23 mouse cellular contexts compared by ENCODE assay signal in the genomic region with DNA sequence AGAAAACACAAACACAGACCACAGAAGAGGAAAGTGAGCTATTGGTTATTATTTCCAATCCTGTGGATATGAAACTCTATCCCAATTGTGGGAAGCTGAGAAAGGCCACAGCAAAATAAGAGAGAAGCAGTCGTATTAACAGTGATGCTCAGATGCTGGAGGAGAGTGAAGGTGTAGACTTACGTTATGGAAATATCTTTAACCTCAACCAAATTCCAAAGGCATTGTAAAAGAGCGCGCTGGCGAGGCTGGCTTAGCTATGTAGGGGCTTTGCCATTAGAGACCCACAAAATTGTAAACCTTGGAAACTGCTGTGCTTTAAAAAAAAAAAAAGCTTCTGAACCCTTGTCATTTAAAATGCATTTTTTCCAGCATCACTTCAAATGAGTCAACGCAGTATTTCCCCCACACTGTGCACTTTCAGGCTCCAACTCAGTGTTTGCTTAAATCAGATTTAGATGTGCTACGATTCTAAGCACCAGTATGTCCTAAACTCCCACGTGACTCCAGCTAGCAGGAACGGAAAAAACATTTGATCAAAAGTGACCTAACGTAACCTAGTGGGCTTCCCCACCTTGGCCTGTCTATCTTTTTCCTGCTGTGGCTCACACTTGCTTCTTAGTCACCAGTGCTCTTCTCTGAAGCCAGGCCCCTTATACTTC. TPM values are rescaled to one million over a fixed set of nuclear protein-coding genes. Genes with fewer than 3 reads are reported as not detected.
DNase-seq lines count a peak whose midpoint lies in the region; ATAC-seq and TF ChIP-seq lines count a peak whose summit lies in the region.
"Had no signal": no experiment of that assay in that cellular context is flagged by ENCODE, and none has a peak within 500 bp of the region (broad histone marks: within the 10 kb centered on the region; RNA-seq: fewer than 3 reads in every experiment).

No protein-coding gene starts in this region.

- WGBS in heart, embryonic 12.5 days, result 71% methylated on average over 10 of the region's 10 CpGs
- 74% methylated on average over 10 of the region's 10 CpGs for WGBS in heart, adult 2 months

- no peak overlapping the region for H3ac ChIP-seq in C2C12 (ENCODE audit: control insufficient read depth, insufficient read length, low read depth)

- intact Hi-C loops in heart, adult 2 months (cut with DNase I), result no loop called here

- no peaks in the 10 kb centered on the region for H3K36me3 ChIP-seq in heart, embryonic 12.5 days
- no peaks in the 10 kb centered on the region for H3K36me3 ChIP-seq in heart, adult 2 months (ENCODE audit: control insufficient read depth, insufficient read depth, low read length)
- no peaks in the 10 kb centered on the region for H3K36me3 ChIP-seq in C2C12 (ENCODE audit: control insufficient read depth, insufficient read depth)
- no peaks in the 10 kb centered on the region for H3K36me3 ChIP-seq in CH12.LX (replicated peaks in 1 of 2; ENCODE audit: control insufficient read depth in 1 of 2, insufficient read depth in 1 of 2, low read length in 1 of 2)
- H3K36me3 ChIP-seq: heart, embryonic 15.5 days; liver, embryonic 13.5 days; midbrain, embryonic 15.5 days had no signal

- H3K4me3 ChIP-seq in heart, embryonic 12.5 days, result no peak overlapping the region
- H3K4me3 ChIP-seq in heart, adult 2 months, result no peak overlapping the region
- H3K4me3 ChIP-seq in C2C12 (ENCODE audit: insufficient read depth, poor library complexity, severe bottlenecking) (no peak overlapping the region), CH12.LX (replicated peaks in 1 of 3; ENCODE audit: low read depth in 2 of 3, low read length in 2 of 3, poor library complexity in 1 of 3) (no peak overlapping the region)
- H3K4me3 ChIP-seq: heart, embryonic 15.5 days; liver, embryonic 13.5 days; midbrain, embryonic 15.5 days; myocyte had no signal

- no peak for TF ChIP-seq CTCF in heart, adult 2 months (IDR thresholded peaks at IDR 0.05)
- TF ChIP-seq CTCF in C2C12 (IDR thresholded peaks at IDR 0.05; ENCODE audit: control insufficient read depth, insufficient read depth, insufficient read length) (no peak), CH12.LX (conservative IDR thresholded peaks at IDR 0.05 in 1 of 2, IDR thresholded peaks at IDR 0.05 in 1 of 2; ENCODE audit: low read depth in 2 of 2, low read length in 2 of 2) (no peak)

- no peak for DNase-seq in heart, adult 2 months
- no peak for DNase-seq in CH12.LX (ENCODE audit: extremely low read depth)
- no peak for DNase-seq in retina, postnatal 1 day
- DNase-seq in cerebellum, postnatal 10 days, result no peak
- no peak for DNase-seq in left cerebral cortex, adult 8-10 months (ENCODE audit: low spot score in 2 of 2)
- DNase-seq: adrenal gland, postnatal 14 days; cerebellum, adult 11-12 months; forebrain, postnatal 0 days; gastrocnemius, postnatal 10 days; heart, adult 18-20 months; kidney, adult 2 months; kidney, postnatal 36 days; liver, embryonic 13.5 days; lung, postnatal 36 days; thymus, postnatal 36 days had no signal

- TF ChIP-seq RAD21 in CH12.LX (IDR thresholded peaks at IDR 0.05; ENCODE audit: low read depth, low read length), result no peak

- H3K4me2 ChIP-seq in heart, embryonic 12.5 days, result no peak overlapping the region
- peak overlapping the region; percentile 1; the same call in 1 of the 2 replicates for H3K4me2 ChIP-seq in CH12.LX (ENCODE audit: insufficient read depth, low read depth, poor library complexity, severe bottlenecking)
- H3K4me2 ChIP-seq: heart, embryonic 15.5 days; liver, embryonic 13.5 days; lung, embryonic 14.5 days; midbrain, embryonic 15.5 days had no signal

- dilution Hi-C loops in CH12.LX (cut with MboI; ENCODE audit: extremely low pct_ligation_motif_present, extremely low pct_unique_long_range_greater_than_20kb, low sequenced_read_pairs), result no loop called here

- no peak for ATAC-seq in heart, embryonic 12.5 days (ENCODE audit: insufficient number of reproducible peaks, low FRiP score)
- peak; percentile 67 for ATAC-seq in inflammation-experienced regulatory T-cells, adult 6 months
- ATAC-seq: forebrain, postnatal 0 days; midbrain, embryonic 15.5 days; Patski had no signal

- no peak for TF ChIP-seq POLR2A in heart, adult 2 months (IDR thresholded peaks at IDR 0.05; ENCODE audit: insufficient read depth, low read depth, low read length)
- TF ChIP-seq POLR2A in CH12.LX (IDR thresholded peaks at IDR 0.05; ENCODE audit: low read depth, low read length), result no peak

- no peaks in the 10 kb centered on the region for H3K27me3 ChIP-seq in heart, embryonic 12.5 days (replicated peaks)
- no peaks in the 10 kb centered on the region for H3K27me3 ChIP-seq in heart, adult 2 months (ENCODE audit: control insufficient read depth, insufficient read depth, low read length)
- H3K27me3 ChIP-seq in C2C12 (ENCODE audit: control insufficient read depth, insufficient read depth, insufficient read length) (no peaks in the 10 kb centered on the region), CH12.LX (replicated peaks) (no peaks in the 10 kb centered on the region)
- H3K27me3 ChIP-seq: heart, embryonic 15.5 days; liver, embryonic 13.5 days; midbrain, embryonic 15.5 days had no signal

- no peak for TF ChIP-seq EP300 in heart, adult 2 months (IDR thresholded peaks at IDR 0.05; ENCODE audit: insufficient read depth, low read depth, low read length)
- TF ChIP-seq EP300 in CH12.LX (IDR thresholded peaks at IDR 0.05; ENCODE audit: low read length), result peak; percentile 16; the same call in 1 of the 2 replicates

- no peaks in the 10 kb centered on the region for H3K9me3 ChIP-seq in heart, embryonic 12.5 days (replicated peaks)
- H3K9me3 ChIP-seq in CH12.LX (replicated peaks; ENCODE audit: low read length), result no peaks in the 10 kb centered on the region
- H3K9me3 ChIP-seq: heart, embryonic 15.5 days; liver, embryonic 13.5 days; midbrain, embryonic 15.5 days had no signal

- in situ Hi-C loops in CH12.LX (cut with MboI; ENCODE audit: low pct_ligation_motif_present, low pct_unique_long_range_greater_than_20kb, low sequenced_read_pairs), result no loop called here

- no peaks in the 10 kb centered on the region for H3K79me2 ChIP-seq in heart, adult 2 months (replicated peaks; ENCODE audit: control insufficient read depth, insufficient read depth, low read length)
- no peaks in the 10 kb centered on the region for H3K79me2 ChIP-seq in C2C12 (ENCODE audit: control insufficient read depth, insufficient read depth)
- no peaks in the 10 kb centered on the region for H3K79me2 ChIP-seq in CH12.LX (replicated peaks; ENCODE audit: control insufficient read depth, extremely low read depth, insufficient read depth, poor library complexity, severe bottlenecking)

- H3K79me3 ChIP-seq in C2C12 (ENCODE audit: low read depth), result no peaks in the 10 kb centered on the region

- 0 out of 2 replicates have a peak overlapping the region, but pooled peaks have one; percentile 33 for H3K27ac ChIP-seq in heart, embryonic 12.5 days (ENCODE audit: poor library complexity, severe bottlenecking)
- H3K27ac ChIP-seq in heart, adult 2 months, result no peak overlapping the region
- H3K27ac ChIP-seq in CH12.LX (ENCODE audit: insufficient read depth, low read depth), result no peak overlapping the region
- H3K27ac ChIP-seq: heart, embryonic 15.5 days; liver, embryonic 13.5 days; midbrain, embryonic 15.5 days had no signal

- no peak overlapping the region for H3K9ac ChIP-seq in heart, embryonic 12.5 days
- no peak overlapping the region for H3K9ac ChIP-seq in heart, adult 2 months (ENCODE audit: low read depth, low read length)
- H3K9ac ChIP-seq in CH12.LX (ENCODE audit: insufficient read depth, low read depth), result no peak overlapping the region
- H3K9ac ChIP-seq: forebrain, postnatal 0 days; heart, embryonic 15.5 days; liver, embryonic 13.5 days; lung, embryonic 14.5 days; midbrain, embryonic 15.5 days had no signal

- H3K4me1 ChIP-seq in heart, embryonic 12.5 days (replicated peaks), result peaks cover 7% of the 10 kb centered on the region
- H3K4me1 ChIP-seq in heart, adult 2 months (ENCODE audit: control insufficient read depth, insufficient read depth, low read length), result no peaks in the 10 kb centered on the region
- peaks cover 3 to 4% of the 10 kb centered on the region in 2 experiments; a peak in 3 of 4 replicates for H3K4me1 ChIP-seq in CH12.LX (ENCODE audit: control insufficient read depth in 1 of 2, insufficient read depth in 2 of 2)
- H3K4me1 ChIP-seq: liver, embryonic 13.5 days; midbrain, embryonic 15.5 days had no signal

TF ChIP-seq in C2C12, 6 proteins besides CTCF, POLR2A, EP300 and RAD21:
- TF ChIP-seq MYOG (IDR thresholded peaks at IDR 0.05; ENCODE audit: control insufficient read depth, extremely low read depth, insufficient read length) (no peak), CEBPB (IDR thresholded peaks at IDR 0.05; ENCODE audit: low read depth) (no peak), MYOD1 (IDR thresholded peaks at IDR 0.05; ENCODE audit: control insufficient read depth, insufficient read length, low read depth) (no peak), MAX (IDR thresholded peaks at IDR 0.05) (no peak), FOSL1 (IDR thresholded peaks at IDR 0.05; ENCODE audit: insufficient read depth, low read length, poor library complexity, severe bottlenecking) (no peak), USF1 (IDR thresholded peaks at IDR 0.05; ENCODE audit: low read depth) (peak; percentile 4)
TF ChIP-seq in C2C12: peak in this region for 1.

TF ChIP-seq in CH12.LX, 34 proteins besides CTCF, POLR2A, EP300 and RAD21:
- TF ChIP-seq BHLHE40 (IDR thresholded peaks at IDR 0.05; ENCODE audit: low read depth, low read length), result peak; percentile 58
- no peak for TF ChIP-seq SIN3A (IDR thresholded peaks at IDR 0.05; ENCODE audit: low read length)
- no peak for TF ChIP-seq TBP (conservative IDR thresholded peaks at IDR 0.05; ENCODE audit: low read depth, low read length)
- no peak for TF ChIP-seq POLR2AphosphoS2 (IDR thresholded peaks at IDR 0.05; ENCODE audit: low read depth, low read length)
- peak; percentile 38; the same call in 1 of the 2 replicates for TF ChIP-seq ETS1 (conservative IDR thresholded peaks at IDR 0.05; ENCODE audit: low read depth, low read length)
- TF ChIP-seq USF1 (IDR thresholded peaks at IDR 0.05; ENCODE audit: low read depth, low read length), result peak; percentile 53
- no peak for TF ChIP-seq ZMIZ1 (IDR thresholded peaks at IDR 0.05; ENCODE audit: low read depth, low read length)
- peak; percentile 60 for TF ChIP-seq ZNF384 (IDR thresholded peaks at IDR 0.05; ENCODE audit: low read depth, low read length)
- no peak for TF ChIP-seq PAX5 (IDR thresholded peaks at IDR 0.05; ENCODE audit: low read length)

RNA-seq across cellular contexts. Expression of gene Tab2, which starts 36.4 kb away (rescaled TPM):
- polyA plus RNA-seq in heart, embryonic 12.5 days (2016; fragmentation: Nextera tagmentation; extraction: Ambion mirVana), result 24.0 and 25.4 TPM in 2 replicates
- 10 to 100 TPM; 46.4 to 50.4 TPM for total RNA-seq in heart, adult 2 months (2021)
- polyA plus RNA-seq in heart, adult 2 months (2012; rRNA removed), result 32.2 and 54.3 TPM in 2 replicates
- 19.1 TPM for polyA plus RNA-seq in C2C12 (2012; fragmentation: generic; extraction: Trizol)
- 12.7 and 13.7 TPM in 2 replicates for total RNA-seq in CH12.LX (2012; rRNA removed)
- 30.4 and 30.9 TPM in 2 replicates for total RNA-seq in CH12.LX (2014; rRNA removed)
- 34.1 and 43.5 TPM in 2 replicates for polyA plus RNA-seq in CH12.LX (2012; ENCODE audit: insufficient read length, low read depth)
- 10 to 100 TPM; 36.0 to 41.6 (median 40.0) TPM for polyA plus RNA-seq in inflammation-experienced regulatory T-cells, adult 6 months (2017; shearing (Covaris generic))
- total RNA-seq in left cerebral cortex, adult 8-10 months (2022), result 10 to 100 TPM; 56.0 to 59.9 (median 57.3) TPM
